Mouse (Mus musculus) cerebellum, adult 2 months (tissue): Measurements from ENCODE around the gene Ip6k1.

Source experiments
- CTCF ChIP-seq: fragments of 200-500 bp; IDR thresholded peaks from 2 replicates; pipeline ENCODE4 v1.5.1; 2011; ENCODE audit warnings: low read depth, mild to moderate bottlenecking, control low read depth, low read length, moderate library complexity, borderline replicate concordance; ENCODE audit not compliant: insufficient read depth
- POLR2A ChIP-seq: fragments of 200-500 bp; IDR thresholded peaks from 2 replicates; pipeline ENCODE4 v1.6.1; 2011; ENCODE audit warnings: low read length, control low read depth, borderline replicate concordance; ENCODE audit not compliant: insufficient read depth

DNA sequence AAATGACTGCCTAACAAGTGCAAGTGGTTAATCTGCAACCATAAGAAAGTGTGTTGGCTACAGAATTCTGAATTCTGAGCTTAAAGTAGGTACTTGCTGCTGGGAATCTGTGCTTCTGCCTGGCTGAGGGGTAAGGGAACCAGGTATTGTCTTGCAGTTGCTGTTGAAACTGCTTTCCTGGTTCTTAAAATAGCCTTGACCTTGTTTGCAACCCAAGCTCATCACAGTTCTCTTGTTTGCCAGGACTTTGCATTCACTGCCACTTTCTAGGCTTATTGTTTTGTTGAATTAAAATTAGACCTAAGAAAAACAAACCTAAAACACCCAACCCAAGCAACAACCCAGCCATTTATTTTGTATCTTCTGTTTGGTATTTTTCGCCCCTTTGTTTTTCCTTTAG, 18.4 kb downstream of the Ip6k1 start:
- TF ChIP-seq CTCF (no peak), POLR2A (no peak)
